Mouse (Mus musculus) lung, postnatal 10 days (tissue): ENCODE data around the gene Igsf3.
"Not testable (repeated sequence)": the region's sequence is repeated elsewhere in the genome, so short reads cannot be mapped to it uniquely, and the experiment has no call there.

Source experiments
- DNase-seq: peaks from one replicate; pipeline ENCODE4 v3.0.0; 2021

Gene Igsf3

GRCm38 (mm10) chr3:101407568-101407967 lies 30.7 kb downstream of the Igsf3 start:
- DNase-seq: peak; percentile 41

GRCm38 (mm10) chr3:101408953-101409750 lies 32.3 kb downstream of the Igsf3 start:
- DNase-seq: no peak

GRCm38 (mm10) chr3:101410202-101410601 lies 33.3 kb downstream of the Igsf3 start:
- no peak for DNase-seq

- no peak for DNase-seq
These were observed 33.9 kb downstream of the Igsf3 start for GRCm38 (mm10) chr3:101410745-101411144.

GRCm38 (mm10) chr3:101411626-101412025 lies 34.7 kb downstream of the Igsf3 start:
- DNase-seq: no peak

GRCm38 (mm10) chr3:101412115-101412514 lies 35.2 kb downstream of the Igsf3 start:
- no peak for DNase-seq

- not testable (repeated sequence) for DNase-seq
These were observed 36.1 kb downstream of the Igsf3 start for GRCm38 (mm10) chr3:101413013-101413412.

GRCm38 (mm10) chr3:101418740-101419652 lies 42.1 kb downstream of the Igsf3 start:
- DNase-seq: no peak

GRCm38 (mm10) chr3:101419653-101419994 lies 42.7 kb downstream of the Igsf3 start:
- DNase-seq: no peak

GRCm38 (mm10) chr3:101423188-101423587 lies 46.3 kb downstream of the Igsf3 start:
- DNase-seq: no peak

GRCm38 (mm10) chr3:101424295-101424885 lies 47.5 kb downstream of the Igsf3 start:
- no peak for DNase-seq

- peak; percentile 30 for DNase-seq
These were observed 53.3 kb downstream of the Igsf3 start for GRCm38 (mm10) chr3:101429982-101430754.

- DNase-seq: peak; percentile 36
These were observed 53.9 kb downstream of the Igsf3 start for GRCm38 (mm10) chr3:101430755-101431115.

- DNase-seq: no peak
These were observed 58.8 kb downstream of the Igsf3 start for GRCm38 (mm10) chr3:101435672-101436071.

GRCm38 (mm10) chr3:101436469-101436868 lies 59.6 kb downstream of the Igsf3 start:
- no peak for DNase-seq

- no peak for DNase-seq
These were observed 60.2 kb downstream of the Igsf3 start for GRCm38 (mm10) chr3:101437021-101437563.

GRCm38 (mm10) chr3:101443265-101443881 lies 66.5 kb downstream of the Igsf3 start:
- DNase-seq: no peak

- no peak for DNase-seq
These were observed 67.6 kb downstream of the Igsf3 start for GRCm38 (mm10) chr3:101444437-101444836.

GRCm38 (mm10) chr3:101447239-101447638 lies 70.4 kb downstream of the Igsf3 start:
- DNase-seq: no peak

- no peak for DNase-seq
These were observed 71.9 kb downstream of the Igsf3 start for GRCm38 (mm10) chr3:101448765-101449164.

GRCm38 (mm10) chr3:101450811-101451428 lies 74.0 kb downstream of the Igsf3 start:
- no peak for DNase-seq

GRCm38 (mm10) chr3:101460618-101461017 lies 83.7 kb downstream of the Igsf3 start:
- DNase-seq: no peak
